Mouse (Mus musculus) G1E (cell line): ENCODE results near the gene Timm8b.

ENCODE experiments used
- CTCF ChIP-seq: IDR thresholded peaks from 2 replicates; pipeline ENCODE4 v1.5.1; 2012; ENCODE audit warnings: low read depth, low read length, inconsistent platforms, mixed read lengths
- GATA1 ChIP-seq: IDR thresholded peaks from 2 replicates; pipeline ENCODE4 v1.6.1; 2012; ENCODE audit warnings: borderline replicate concordance, low read length, inconsistent platforms, mixed read lengths

GRCm38 (mm10) chr9:50590856-50591518 is 12.7 kb upstream of the Timm8b start:
- TF ChIP-seq CTCF (no peak), GATA1 (no peak)
